Mouse (Mus musculus): Measurements from ENCODE around the gene Gm28047. TPM values are rescaled to one million over a fixed set of nuclear protein-coding genes. Genes with fewer than 3 reads are reported as not detected.

The Gm28047 gene
- polyA plus RNA-seq, 3 experiments from 2014 or later = 0.85 TPM; not detected in 2

DNA sequence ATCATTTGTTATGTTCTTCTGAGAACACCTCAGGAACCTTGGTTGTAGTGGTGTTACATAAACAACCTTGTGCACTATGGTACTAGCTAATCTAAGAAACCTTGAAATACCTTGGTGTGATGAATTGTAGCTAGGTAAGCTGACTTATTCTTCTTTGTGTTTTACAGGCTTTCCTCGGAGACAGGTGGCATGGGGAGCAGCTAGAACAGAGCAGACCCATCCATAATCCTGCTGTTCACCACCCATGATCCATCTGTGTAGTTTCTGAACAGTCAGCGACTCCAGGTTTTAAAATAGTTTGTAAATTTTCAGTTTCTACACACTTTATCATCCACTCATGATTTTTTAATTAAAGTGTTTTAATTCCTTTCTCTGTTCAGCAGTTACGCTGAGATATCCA, 126.5 kb downstream of the Gm28047 start:
- no peak for ATAC-seq

GRCm38 (mm10) chr15:102487664-102488063, 137.2 kb downstream of the Gm28047 start:
- ATAC-seq = no peak

DNA sequence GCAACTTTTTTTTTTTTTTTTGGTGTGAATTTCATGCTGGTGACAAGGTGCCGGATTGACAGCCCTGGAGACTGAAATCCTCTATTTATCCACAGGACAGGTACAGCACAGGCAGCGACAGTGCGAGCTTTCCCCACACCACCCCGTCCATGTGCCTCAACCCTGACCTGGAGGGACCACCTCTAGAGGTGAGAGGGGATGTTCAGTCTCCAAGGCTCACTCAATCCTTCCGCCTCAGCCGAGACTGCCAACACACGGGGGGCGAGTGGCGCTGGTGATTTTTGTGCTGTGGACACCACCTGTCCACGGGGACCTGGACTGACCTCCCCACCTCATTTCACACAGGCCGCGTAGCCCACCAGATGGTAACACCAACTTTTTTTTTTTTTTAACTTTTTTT, 139.0 kb downstream of the Gm28047 start:
- no peak for ATAC-seq

GRCm38 (mm10) chr15:102483136-102483535, 141.7 kb downstream of the Gm28047 start:
- no peak for ATAC-seq

DNA sequence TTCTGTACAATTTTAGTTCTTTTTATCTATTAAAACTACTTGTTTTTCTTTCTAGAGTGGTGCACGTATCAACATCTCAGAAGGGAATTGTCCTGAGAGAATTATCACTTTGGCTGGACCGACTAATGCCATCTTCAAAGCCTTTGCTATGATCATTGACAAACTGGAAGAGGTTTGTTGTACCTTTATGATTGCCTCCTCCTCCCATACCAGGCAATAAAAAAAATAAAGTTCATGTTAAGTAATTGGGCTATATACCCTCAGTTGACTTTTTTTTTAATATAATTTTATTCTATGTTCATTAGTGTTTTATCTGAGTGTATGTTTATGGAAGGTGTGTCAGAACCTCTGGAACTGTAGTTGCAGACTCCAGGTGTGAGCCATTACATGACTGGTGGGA, 150.3 kb downstream of the Gm28047 start:
- no peak for ATAC-seq

Other genes starting within 250 kb of the Gm28047 start
- 10 to 100 TPM; 19.1 to 23.3 (median 22.6) TPM for gene Sp1, start 218.9 kb downstream of the Gm28047 start, polyA plus RNA-seq (2017; shearing (Covaris generic))
- gene Amhr2, start 179.7 kb downstream of the Gm28047 start, polyA plus RNA-seq (2017; shearing (Covaris generic)) = not detected
- 1,000 to 10,000 TPM; 1,063 to 1,565 (median 1,138) TPM for gene Prr13, start 166.0 kb downstream of the Gm28047 start, polyA plus RNA-seq (2017; shearing (Covaris generic))
- gene Pcbp2, start 154.5 kb downstream of the Gm28047 start, polyA plus RNA-seq (2017; shearing (Covaris generic)) = 100 to 1,000 TPM; 156 to 225 (median 201) TPM
- gene Gm10337, start 121.3 kb downstream of the Gm28047 start, polyA plus RNA-seq (2017; shearing (Covaris generic)) = not detected
- 1 to 10 TPM; 6.6 to 10.0 (median 7.5) TPM for gene Map3k12, start 108.0 kb downstream of the Gm28047 start, polyA plus RNA-seq (2017; shearing (Covaris generic))
- gene Tarbp2, start 106.9 kb downstream of the Gm28047 start, polyA plus RNA-seq (2017; shearing (Covaris generic)) = 10 to 100 TPM; 22.8 to 34.5 (median 27.5) TPM
- 1 to 10 TPM; 1.1 to 6.1 (median 3.2) TPM for gene Npff, start 100.1 kb downstream of the Gm28047 start, polyA plus RNA-seq (2017; shearing (Covaris generic))
- gene Atf7, start 397 bp upstream of the Gm28047 start, polyA plus RNA-seq (2017; shearing (Covaris generic)) = 10 to 100 TPM; 20.8 to 59.2 (median 45.1) TPM
- 10 to 100 TPM; 32.4 to 64.3 (median 37.5) TPM for gene Atp5g2, start 47.3 kb upstream of the Gm28047 start, polyA plus RNA-seq (2017; shearing (Covaris generic))
- 10 to 100 TPM; 22.0 to 43.9 (median 37.8) TPM for gene Calcoco1, start 97.1 kb upstream of the Gm28047 start, polyA plus RNA-seq (2017; shearing (Covaris generic))

Data from inflammation-experienced regulatory T-cells, adult 6 months (primary cell).